In genomic region chr5:64298331-64299036, GRCm38 (mm10) we compare ENCODE assay signal across 8 mouse cellular contexts.
DNase-seq lines count a peak whose midpoint lies in the region; ATAC-seq lines count a peak whose summit lies in the region.

No protein-coding gene starts in this region.

- DNase-seq in urinary bladder, postnatal 14 days (ENCODE audit: low spot score) = peak; percentile 66
- DNase-seq in urinary bladder, postnatal 10 days (ENCODE audit: low spot score) = no peak
- peak; percentile 25 for DNase-seq in forelimb bud, embryonic 11.5 days (ENCODE audit: low read depth, low spot score)
- DNase-seq in kidney, adult 18-20 months = peak; percentile 64
- peak; percentile 79 for DNase-seq in lung, postnatal 10 days
- DNase-seq in thymus, postnatal 0 days (ENCODE audit: low spot score) = no peak
- no peak for DNase-seq in cerebellum, postnatal 36 days

- no peak for ATAC-seq in inflammation-experienced regulatory T-cells, adult 6 months

Comparison
In these comparisons a context has a peak if more than half of its experiments do, and no peak if none do; other contexts are left out.
1. DNase-seq: peak in urinary bladder, postnatal 14 days (single experiment), forelimb bud, embryonic 11.5 days (single experiment), kidney, adult 18-20 months (single experiment) and lung, postnatal 10 days (single experiment); none in urinary bladder, postnatal 10 days (single experiment), thymus, postnatal 0 days (single experiment) and cerebellum, postnatal 36 days (0 of 2).